Mouse (Mus musculus) heart, embryonic 10.5 days (tissue): ENCODE data around the gene Gpr146. TPM values are rescaled to one million over a fixed set of nuclear protein-coding genes. Genes with fewer than 3 reads are reported as not detected.
A peak's percentile ranks its signal among the peaks of the same experiment; 100 is the strongest.

Source experiments
- DNase-seq: peaks from one replicate; pipeline ENCODE4 v3.0.0-alpha.2; 2017; ENCODE audit warnings: low spot score
- H3K27ac ChIP-seq: fragments of 300-500 bp; sonication (generic); 2 replicates; pipeline ENCODE4 v1.5.1; 2016; ENCODE audit warnings: mild to moderate bottlenecking
- H3K27me3 ChIP-seq: fragments of 300-500 bp; sonication (generic); 2 replicates; pipeline ENCODE4 v1.6.1; 2016; ENCODE audit warnings: mild to moderate bottlenecking; ENCODE audit not compliant: poor library complexity, insufficient read depth, severe bottlenecking
- H3K36me3 ChIP-seq: fragments of 300-500 bp; sonication (generic); 2 replicates; pipeline ENCODE4 v1.6.1; 2016; ENCODE audit warnings: mild to moderate bottlenecking, moderate library complexity
- H3K4me1 ChIP-seq: fragments of 300-500 bp; sonication (generic); 2 replicates; pipeline ENCODE4 v1.6.1; 2016; ENCODE audit warnings: mild to moderate bottlenecking
- H3K4me3 ChIP-seq: fragments of 300-500 bp; sonication (generic); 2 replicates; pipeline ENCODE4 v1.5.1; 2016; ENCODE audit warnings: mild to moderate bottlenecking, moderate library complexity
- H3K9me3 ChIP-seq: fragments of 300-500 bp; sonication (generic); 2 replicates; pipeline ENCODE4 v1.6.1; 2016; ENCODE audit warnings: mild to moderate bottlenecking, moderate library complexity
- WGBS: fragments of 180-500 bp; shearing (Covaris S2); methylation state at CpG from one replicate; pipeline ENCODE4 v1.1.7; 2016; 5-methylcytosine and 5-hydroxymethylcytosine counted together
- polyA plus RNA-seq: library from polyadenylated mRNA; unstranded; fragments of >200 nt; fragmentation: Nextera tagmentation; extraction: Ambion mirVana; gene quantifications from 2 replicates; pipeline ENCODE4 v1.2.1, GENCODE M21; 2016

Gpr146 gene
- polyA plus RNA-seq, 1 experiment from 2014 or later: 5.6 TPM

DNA sequence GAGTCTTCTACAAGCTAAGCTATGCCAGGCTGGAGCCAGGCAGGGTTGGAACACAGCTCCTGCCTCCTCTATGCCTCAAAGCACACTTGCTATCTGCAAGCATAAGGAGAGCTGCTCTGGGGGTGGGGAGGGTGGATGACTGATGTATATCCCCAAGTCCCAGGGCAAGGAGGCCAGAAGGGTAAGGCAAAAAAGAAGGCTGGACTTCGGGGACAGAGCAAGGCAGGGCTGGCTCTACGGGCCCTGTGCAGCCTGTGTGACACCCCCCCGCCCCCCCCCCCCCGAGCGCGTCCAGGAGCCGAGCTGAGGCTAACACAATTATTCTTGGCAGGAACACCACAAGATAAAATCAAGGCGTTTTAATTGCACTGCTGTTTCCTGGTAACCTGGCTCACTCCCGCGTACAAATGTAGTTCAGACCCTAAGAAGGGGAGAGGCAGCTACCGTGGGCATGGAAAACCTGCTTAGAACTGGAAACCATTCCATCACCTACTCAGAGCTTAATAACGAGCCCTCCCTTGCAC, 52.4 kb downstream of the Gpr146 start:
- Histone ChIP-seq H3K27me3 (peaks cover 66% of the 10 kb centered on the region), H3K4me3 (no peak overlapping the region), H3K27ac (no peak overlapping the region), H3K9me3 (no peaks in the 10 kb centered on the region), H3K36me3 (peaks cover 2% of the 10 kb centered on the region; the same call in 1 of the 2 replicates), H3K4me1 (peaks cover 12% of the 10 kb centered on the region)
- WGBS: 62% methylated on average over 12 of the region's 12 CpGs
- DNase-seq: no peak

DNA sequence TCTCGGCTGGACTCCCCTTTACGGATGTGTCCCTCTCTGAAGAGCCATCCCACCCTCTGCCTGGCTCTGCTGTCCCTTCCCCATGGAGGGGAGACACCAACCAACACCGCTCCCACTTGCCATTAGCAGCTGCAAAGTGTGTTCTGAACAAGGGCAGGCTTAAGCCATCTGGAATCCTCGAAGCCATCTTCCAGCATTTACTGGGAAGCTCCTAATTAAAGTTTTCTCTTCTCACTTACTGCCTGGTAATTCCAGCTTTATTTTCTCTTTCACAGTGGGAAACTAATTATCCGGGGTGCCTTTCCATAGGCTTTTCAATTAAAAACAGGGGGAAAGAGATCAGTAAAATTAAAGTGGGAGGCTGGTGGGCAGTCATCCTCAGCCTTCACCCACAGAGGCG, 54.8 kb downstream of the Gpr146 start:
- Histone ChIP-seq H3K27me3 (peaks cover 41% of the 10 kb centered on the region), H3K36me3 (no peaks in the 10 kb centered on the region), H3K4me3 (no peak overlapping the region), H3K27ac (no peak overlapping the region), H3K4me1 (peaks cover 9% of the 10 kb centered on the region), H3K9me3 (no peaks in the 10 kb centered on the region)
- DNase-seq: no peak
- WGBS: 71% methylated on average over 6 of the region's 6 CpGs

DNA sequence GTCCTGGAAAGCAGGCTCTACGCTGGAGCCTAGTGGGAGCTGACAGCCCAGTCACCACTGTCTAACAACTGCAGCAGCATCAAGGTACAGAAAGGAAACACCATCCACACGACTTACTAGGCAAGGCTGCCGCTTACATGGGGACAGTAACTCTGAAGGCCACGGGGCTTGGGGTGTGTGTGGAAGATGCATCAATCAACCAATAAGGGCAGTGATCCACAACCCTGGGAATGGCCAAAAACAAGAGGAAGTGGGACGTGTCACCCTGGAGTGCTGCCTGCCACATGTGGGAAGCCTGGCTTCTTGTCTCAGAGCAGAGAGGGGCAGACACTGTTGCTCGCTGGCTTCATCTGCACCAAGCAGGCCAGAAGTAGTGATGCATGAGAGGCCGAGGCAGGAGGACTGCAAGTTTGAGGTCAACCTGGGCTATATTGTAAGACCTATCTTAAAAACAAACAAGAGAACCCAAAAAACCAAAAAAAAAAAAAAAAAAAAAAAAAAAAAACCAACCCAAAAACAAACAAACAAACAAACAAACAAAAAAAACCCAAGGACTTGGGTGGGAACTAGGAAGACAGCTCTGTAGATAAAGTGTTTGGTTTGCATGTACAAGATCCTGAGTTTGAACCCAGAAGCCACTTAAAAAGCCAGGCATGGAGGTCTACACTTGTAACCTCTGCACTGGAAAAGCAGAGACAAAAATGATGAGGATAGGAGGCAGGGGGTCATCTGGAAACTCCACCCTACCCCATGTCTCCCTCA, 55.4 kb downstream of the Gpr146 start:
- H3K4me1 ChIP-seq: peaks cover 9% of the 10 kb centered on the region
- DNase-seq: no peak
- 79% methylated on average over 7 of the region's 7 CpGs for WGBS
- peaks cover 39% of the 10 kb centered on the region for H3K27me3 ChIP-seq
- H3K36me3 ChIP-seq: 0 out of 2 replicates have a peak, but pooled peaks cover 2% of the 10 kb centered on the region
- no peaks in the 10 kb centered on the region for H3K9me3 ChIP-seq
- H3K4me3 ChIP-seq: no peak overlapping the region
- no peak overlapping the region for H3K27ac ChIP-seq

DNA sequence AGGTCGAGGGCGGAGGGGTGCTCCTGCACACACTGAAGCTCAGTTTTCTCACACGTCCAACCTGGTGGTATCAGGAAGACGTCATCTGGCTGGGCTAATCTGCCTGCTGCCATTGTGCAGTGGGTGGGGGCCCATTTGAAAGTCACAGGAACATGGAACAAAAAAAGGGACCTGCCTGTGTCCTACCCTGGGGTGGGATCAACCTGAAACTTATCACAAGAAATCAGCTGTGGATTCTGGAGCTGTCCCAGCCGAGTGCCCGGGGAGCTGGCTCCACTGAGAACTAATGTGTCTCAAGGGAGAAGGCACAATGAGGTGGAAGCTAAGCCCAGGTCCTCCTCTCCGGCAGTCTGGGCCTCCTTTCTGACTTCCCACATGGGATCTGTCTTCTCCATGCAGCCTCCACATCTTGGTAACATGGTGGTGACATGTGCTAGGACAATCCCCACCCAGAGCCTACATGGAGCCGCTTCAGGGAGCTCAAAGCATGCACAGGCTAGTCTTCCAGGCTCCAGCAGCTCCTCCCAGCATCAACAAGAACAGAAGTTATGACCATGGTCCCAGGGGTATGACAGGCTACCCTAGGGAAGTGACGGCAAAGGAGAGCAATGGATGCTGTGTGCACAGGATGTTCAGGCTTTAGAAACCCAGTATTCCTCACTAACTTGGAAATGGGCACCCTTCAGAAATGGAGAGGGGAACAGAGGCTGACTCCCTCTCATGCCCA, 56.5 kb downstream of the Gpr146 start:
- 78% methylated on average over 9 of the region's 9 CpGs for WGBS

DNA sequence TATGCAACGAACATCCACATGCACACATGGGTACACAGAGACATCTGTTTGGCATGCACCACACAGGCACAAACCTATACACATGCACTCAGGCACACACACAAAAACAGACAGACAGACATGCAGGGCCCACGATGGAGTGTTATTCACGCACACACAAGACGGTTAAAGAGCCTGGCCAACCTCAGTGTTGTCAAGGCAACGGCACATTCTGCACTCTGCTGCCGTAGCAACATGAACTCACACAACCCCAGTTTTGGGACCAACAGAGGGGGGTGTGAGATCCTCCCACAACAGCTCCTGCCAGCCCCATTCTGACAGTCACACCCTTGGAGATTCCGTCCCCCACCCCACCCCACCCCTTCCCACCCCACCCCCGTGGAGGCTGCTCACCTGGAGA, 57.4 kb downstream of the Gpr146 start:
- 75% methylated on average over 8 of the region's 8 CpGs for WGBS
- Histone ChIP-seq H3K36me3 (0 out of 2 replicates have a peak, but pooled peaks cover 2% of the 10 kb centered on the region), H3K27me3 (peaks cover 24% of the 10 kb centered on the region), H3K4me1 (peaks cover 2% of the 10 kb centered on the region), H3K9me3 (no peaks in the 10 kb centered on the region), H3K27ac (no peak overlapping the region), H3K4me3 (no peak overlapping the region)
- no peak for DNase-seq

More for the DNA sequence above, 56.5 kb downstream of the Gpr146 start:
- Histone ChIP-seq H3K9me3 (no peaks in the 10 kb centered on the region), H3K27ac (0 out of 2 replicates have a peak overlapping the region, but pooled peaks have one; percentile 11), H3K27me3 (peaks cover 33% of the 10 kb centered on the region), H3K4me3 (no peak overlapping the region), H3K36me3 (0 out of 2 replicates have a peak, but pooled peaks cover 2% of the 10 kb centered on the region), H3K4me1 (peaks cover 9% of the 10 kb centered on the region)
- DNase-seq: no peak

DNA sequence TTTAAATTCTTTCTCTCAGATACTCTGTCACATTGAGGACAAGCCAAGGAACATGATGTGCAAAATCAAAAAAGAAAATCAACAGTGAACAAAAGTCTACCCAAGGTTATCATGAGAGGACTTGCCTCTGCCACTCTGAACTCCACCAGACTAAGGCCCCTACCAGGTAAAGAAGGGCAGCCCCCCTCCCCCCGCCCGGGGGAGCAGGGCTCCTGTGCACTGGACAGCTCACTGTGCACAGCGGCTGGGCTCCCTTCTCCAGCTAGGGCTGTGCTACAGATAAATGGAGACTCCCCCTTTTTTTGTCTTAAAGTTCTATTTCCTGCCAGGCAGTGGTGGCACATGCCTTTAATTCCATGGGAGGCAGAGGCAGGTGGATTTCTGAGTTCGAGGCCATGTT, 60.3 kb downstream of the Gpr146 start:
- no peak for DNase-seq
- WGBS: 92% methylated on average over 4 of the region's 4 CpGs
- peaks cover 15% of the 10 kb centered on the region for H3K4me1 ChIP-seq
- no peak overlapping the region for H3K4me3 ChIP-seq
- H3K9me3 ChIP-seq: no peaks in the 10 kb centered on the region
- no peak overlapping the region for H3K27ac ChIP-seq
- 0 out of 2 replicates have a peak, but pooled peaks cover 2% of the 10 kb centered on the region for H3K36me3 ChIP-seq
- peaks cover 13% of the 10 kb centered on the region for H3K27me3 ChIP-seq

DNA sequence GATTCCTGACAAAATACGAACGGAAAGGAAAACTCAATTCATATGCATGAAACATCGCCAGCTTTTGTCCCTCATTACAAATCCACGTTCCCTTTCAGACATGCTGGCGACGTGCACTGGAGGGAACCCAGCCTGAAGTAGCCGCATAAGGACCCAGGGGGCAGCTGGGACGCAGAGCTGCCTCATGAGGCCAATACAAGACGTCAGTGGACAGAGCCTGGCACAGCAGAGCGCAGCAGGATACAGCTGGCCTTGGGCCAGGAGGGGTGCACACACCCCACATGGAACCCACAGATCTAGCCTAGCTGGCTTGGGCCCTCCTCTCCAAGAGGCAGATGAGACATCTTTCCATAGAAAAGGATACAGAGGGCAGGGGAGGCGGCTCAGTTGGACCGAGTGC, 60.9 kb downstream of the Gpr146 start:
- peaks cover 15% of the 10 kb centered on the region for H3K4me1 ChIP-seq
- DNase-seq: no peak
- H3K4me3 ChIP-seq: no peak overlapping the region
- 86% methylated on average over 12 of the region's 12 CpGs for WGBS
- H3K36me3 ChIP-seq: 0 out of 2 replicates have a peak, but pooled peaks cover 2% of the 10 kb centered on the region
- no peaks in the 10 kb centered on the region for H3K9me3 ChIP-seq
- H3K27ac ChIP-seq: no peak overlapping the region
- peaks cover 12% of the 10 kb centered on the region; the same call in 1 of the 2 replicates for H3K27me3 ChIP-seq

DNA sequence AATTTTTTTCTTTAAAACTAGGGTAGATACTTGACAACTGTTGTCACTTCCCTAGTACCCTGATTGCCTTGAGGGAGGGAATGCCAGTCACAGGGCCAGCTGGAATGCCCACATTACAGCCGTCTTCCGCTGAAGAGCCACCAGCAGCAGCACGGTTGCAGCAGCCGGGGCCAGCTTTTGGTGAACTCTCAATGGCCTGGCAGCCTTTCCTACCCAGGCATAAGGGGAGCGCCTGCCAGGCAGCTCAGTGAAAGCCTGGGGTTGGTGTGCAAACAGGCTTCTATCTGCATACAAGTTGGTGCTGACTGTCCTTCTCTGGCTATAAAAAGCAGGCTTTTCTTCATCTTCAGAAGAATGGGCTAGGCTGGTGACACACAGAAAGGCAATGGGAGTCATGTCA, 63.0 kb downstream of the Gpr146 start:
- no peak for DNase-seq
- Histone ChIP-seq H3K27me3 (peaks cover 12% of the 10 kb centered on the region; the same call in 1 of the 2 replicates), H3K27ac (no peak overlapping the region), H3K36me3 (0 out of 2 replicates have a peak, but pooled peaks cover 2% of the 10 kb centered on the region), H3K9me3 (no peaks in the 10 kb centered on the region), H3K4me1 (peaks cover 15% of the 10 kb centered on the region), H3K4me3 (no peak overlapping the region)
- WGBS: 86% methylated on average over 5 of the region's 5 CpGs

DNA sequence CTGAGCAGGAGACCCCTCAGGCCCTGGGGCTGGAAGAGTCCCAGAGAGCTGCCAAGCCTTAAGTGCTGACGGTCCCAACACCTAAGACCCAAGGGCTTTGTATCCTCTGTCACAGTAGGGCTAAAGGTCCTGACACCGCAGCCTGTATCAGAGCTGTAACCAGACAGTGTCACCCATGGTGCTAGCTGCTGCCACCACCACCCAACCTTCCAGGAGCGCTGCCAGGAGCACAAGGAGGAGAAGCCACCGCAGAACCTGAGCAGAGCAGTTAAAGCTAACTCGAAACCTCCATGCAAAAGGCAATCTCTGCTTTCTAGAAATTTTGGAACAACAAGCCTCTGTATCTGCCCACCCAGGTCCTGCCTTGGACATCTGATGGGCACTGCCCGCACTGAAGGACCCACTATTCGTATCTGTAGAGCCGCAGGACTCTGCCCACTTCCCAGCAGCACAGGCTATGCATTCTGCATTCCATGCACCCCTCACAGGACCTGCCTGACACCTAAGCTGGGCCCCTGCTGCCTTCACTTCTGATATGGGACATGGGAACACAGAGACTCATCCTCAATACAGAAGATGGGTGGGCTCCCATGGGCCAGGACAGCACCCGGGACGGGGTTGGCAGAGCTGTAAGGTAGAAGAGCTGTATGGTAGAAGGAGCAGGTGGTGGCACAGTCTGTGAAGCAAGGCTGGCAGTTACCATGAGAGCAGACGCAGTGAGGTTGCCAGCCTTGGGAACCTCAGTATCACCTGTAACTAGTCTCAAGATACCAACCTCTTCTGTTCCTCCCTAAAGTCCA, 63.6 kb downstream of the Gpr146 start:
- 89% methylated on average over 11 of the region's 11 CpGs for WGBS
- H3K27me3 ChIP-seq: peaks cover 12% of the 10 kb centered on the region; the same call in 1 of the 2 replicates

DNA sequence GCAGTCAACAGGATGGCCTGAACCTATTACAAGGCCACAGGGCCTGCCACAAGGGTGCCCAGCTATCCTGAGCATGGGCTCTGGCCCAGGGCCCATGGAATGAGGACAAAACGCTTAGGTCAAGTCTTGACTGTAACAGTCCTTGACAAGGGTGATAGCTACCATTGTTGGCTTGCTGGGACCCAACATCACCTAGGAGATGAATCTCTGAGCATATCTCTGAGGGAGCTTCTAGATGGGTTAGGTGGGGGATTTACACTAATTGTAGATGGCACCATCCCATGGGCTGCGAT, 64.2 kb downstream of the Gpr146 start:
- Histone ChIP-seq H3K9me3 (no peaks in the 10 kb centered on the region), H3K27ac (no peak overlapping the region), H3K27me3 (peaks cover 12% of the 10 kb centered on the region; the same call in 1 of the 2 replicates), H3K36me3 (0 out of 2 replicates have a peak, but pooled peaks cover 2% of the 10 kb centered on the region), H3K4me1 (peaks cover 17% of the 10 kb centered on the region), H3K4me3 (no peak overlapping the region)
- WGBS: 89% methylated on average over 2 of the region's 2 CpGs
- no peak for DNase-seq

More for the DNA sequence above, 63.6 kb downstream of the Gpr146 start:
- Histone ChIP-seq H3K36me3 (0 out of 2 replicates have a peak, but pooled peaks cover 2% of the 10 kb centered on the region), H3K4me1 (peaks cover 17% of the 10 kb centered on the region), H3K4me3 (no peak overlapping the region), H3K9me3 (no peaks in the 10 kb centered on the region), H3K27ac (no peak overlapping the region)
- no peak for DNase-seq

DNA sequence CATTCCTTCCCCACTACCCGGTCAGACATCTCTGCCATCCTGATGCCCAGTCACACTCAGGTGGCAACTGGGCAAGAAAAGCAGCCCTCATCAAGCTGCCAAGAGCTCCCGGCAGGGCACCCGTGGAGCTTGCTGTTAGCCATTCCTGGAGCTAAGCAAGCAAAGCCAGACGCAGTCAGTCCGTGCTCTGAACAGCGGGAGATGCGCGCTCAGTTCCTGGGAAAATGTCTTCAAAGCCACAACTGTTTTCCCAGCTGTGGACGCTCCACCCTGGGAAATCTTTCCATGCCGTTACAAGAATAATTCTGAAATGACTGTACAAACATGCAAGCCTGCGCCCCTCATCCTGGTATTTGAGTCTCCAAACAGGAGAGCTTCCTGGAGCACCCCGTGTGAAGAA, 64.9 kb downstream of the Gpr146 start:
- H3K36me3 ChIP-seq: 0 out of 2 replicates have a peak, but pooled peaks cover 2% of the 10 kb centered on the region
- no peak for DNase-seq
- H3K9me3 ChIP-seq: no peaks in the 10 kb centered on the region
- H3K4me1 ChIP-seq: peaks cover 17% of the 10 kb centered on the region
- no peak overlapping the region for H3K4me3 ChIP-seq
- H3K27me3 ChIP-seq: peaks cover 12% of the 10 kb centered on the region; the same call in 1 of the 2 replicates
- H3K27ac ChIP-seq: no peak overlapping the region
- WGBS: 79% methylated on average over 12 of the region's 12 CpGs

DNA sequence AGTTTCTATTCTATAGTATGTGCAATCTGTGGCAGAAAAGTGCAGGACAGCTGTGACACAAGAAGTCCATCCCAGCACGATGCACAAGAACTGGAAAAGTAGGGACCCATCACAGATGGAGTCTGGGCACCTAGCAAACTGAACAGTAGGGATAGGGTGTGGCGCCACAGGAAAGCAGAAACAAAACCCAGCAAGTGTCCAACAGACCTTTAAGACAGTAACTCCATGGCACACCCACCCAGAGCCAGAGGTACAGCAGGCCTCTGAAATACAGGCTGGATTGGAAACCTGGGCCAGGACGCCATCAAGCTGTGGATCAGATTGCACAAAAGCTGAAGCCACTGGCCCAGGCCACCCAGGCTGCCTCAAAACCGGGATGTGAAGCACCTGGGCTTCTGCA, 65.5 kb downstream of the Gpr146 start:
- Histone ChIP-seq H3K27ac (no peak overlapping the region), H3K36me3 (no peaks in the 10 kb centered on the region), H3K27me3 (peaks cover 12% of the 10 kb centered on the region; the same call in 1 of the 2 replicates), H3K4me3 (no peak overlapping the region), H3K4me1 (peaks cover 18% of the 10 kb centered on the region), H3K9me3 (no peaks in the 10 kb centered on the region)
- WGBS: 78% methylated on average over 4 of the region's 4 CpGs
- no peak for DNase-seq
